Mouse (Mus musculus): ENCODE measurements around the gene Nr4a2. TPM values are rescaled to one million over a fixed set of nuclear protein-coding genes. Genes with fewer than 3 reads are reported as not detected.
A peak's percentile ranks its signal among the peaks of the same experiment; 100 is the strongest.

Gene Nr4a2
- polyA plus RNA-seq, 1 experiment from 2014 or later, result 0.99 TPM

DNA sequence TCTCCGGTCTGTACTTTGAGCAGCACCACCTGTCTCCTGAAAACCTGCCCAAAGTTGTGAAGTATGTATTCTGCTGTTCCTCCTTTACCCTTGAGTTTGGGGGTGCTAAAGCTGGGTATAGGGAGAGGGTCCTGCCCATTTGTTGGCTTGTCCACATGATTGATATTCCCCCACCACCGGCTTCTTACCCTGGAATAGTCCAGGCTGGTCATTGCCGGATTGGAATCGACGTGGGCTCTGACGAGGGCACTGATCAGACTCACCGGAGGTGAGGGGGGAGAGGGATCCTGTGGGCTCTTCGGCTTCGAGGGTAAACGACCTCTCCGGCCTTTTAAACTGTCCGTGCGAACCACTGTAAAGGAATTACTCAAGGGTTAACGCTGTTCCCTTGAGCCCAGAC lies 13.9 kb downstream of the Nr4a2 start:
- H3K4me3 ChIP-seq, result no peak overlapping the region
- ATAC-seq, result no peak
- H3K4me1 ChIP-seq, result peaks cover 11% of the 10 kb centered on the region
- 6% methylated on average over 14 of the region's 14 CpGs for WGBS (ENCODE audit: insufficient replicate concordance)
- H3K9me3 ChIP-seq (replicated peaks), result no peaks in the 10 kb centered on the region
- no peaks in the 10 kb centered on the region for H3K36me3 ChIP-seq
- H3K4me2 ChIP-seq, result no peak overlapping the region
- H3K27ac ChIP-seq, result no peak overlapping the region
- no peak overlapping the region for H3K9ac ChIP-seq
- H3K27me3 ChIP-seq (replicated peaks), result peaks cover 90% of the 10 kb centered on the region

DNA sequence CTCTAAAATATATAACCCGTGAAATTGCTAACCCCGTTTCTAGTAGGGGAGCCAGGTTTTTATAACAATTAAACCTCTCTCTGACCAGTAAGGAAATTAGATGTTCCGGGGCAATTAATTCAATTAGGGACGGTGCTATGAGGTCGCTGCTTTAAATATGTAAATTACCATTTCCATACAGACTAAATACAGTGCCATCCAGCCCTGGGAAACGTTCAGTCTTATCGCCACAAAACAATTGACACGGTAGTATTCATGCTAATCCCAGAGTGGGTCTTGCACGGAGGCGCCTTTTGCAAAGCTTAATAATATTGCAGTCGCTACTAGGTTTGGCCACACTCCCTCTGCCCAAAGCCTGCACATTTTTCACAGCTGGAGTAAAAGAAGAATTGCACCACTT lies 14.5 kb downstream of the Nr4a2 start:
- Histone ChIP-seq H3K9me3 (replicated peaks) (no peaks in the 10 kb centered on the region), H3K9ac (no peak overlapping the region), H3K4me3 (no peak overlapping the region), H3K27me3 (replicated peaks) (peaks cover 90% of the 10 kb centered on the region), H3K36me3 (no peaks in the 10 kb centered on the region), H3K27ac (no peak overlapping the region), H3K4me1 (peaks cover 7% of the 10 kb centered on the region), H3K4me2 (no peak overlapping the region)
- no peak for ATAC-seq
- WGBS (ENCODE audit: insufficient replicate concordance), result 6% methylated on average over 11 of the region's 11 CpGs

DNA sequence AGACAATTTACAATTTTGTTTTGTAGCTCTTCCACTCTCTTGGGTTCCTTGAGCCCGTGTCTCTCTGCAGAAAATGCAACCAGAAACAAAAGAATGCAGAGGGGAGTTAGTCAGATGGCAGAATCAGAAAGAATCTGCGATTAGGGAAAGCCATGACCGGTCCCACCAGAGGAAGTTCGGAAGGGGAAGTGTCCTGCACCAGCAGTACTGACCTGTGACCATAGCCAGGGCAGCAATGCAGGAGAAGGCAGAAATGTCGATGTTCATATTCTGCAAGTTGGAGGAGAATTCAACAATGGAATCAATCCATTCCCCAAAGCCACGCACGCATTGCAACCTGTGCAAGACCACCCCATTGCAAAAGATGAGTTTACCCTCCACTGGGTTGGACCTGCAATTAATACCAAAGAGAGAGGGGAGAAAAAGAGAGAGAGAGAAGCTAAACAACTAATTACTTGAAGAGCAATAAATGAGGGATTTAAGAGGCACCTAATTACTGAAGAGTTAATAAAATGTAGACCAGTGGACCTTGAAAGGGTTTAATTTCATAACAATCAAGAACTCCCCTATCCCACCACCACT lies 15.4 kb downstream of the Nr4a2 start:
- peaks cover 90% of the 10 kb centered on the region for H3K27me3 ChIP-seq (replicated peaks)
- H3K36me3 ChIP-seq, result no peaks in the 10 kb centered on the region
- H3K4me2 ChIP-seq, result no peak overlapping the region
- no peak overlapping the region for H3K27ac ChIP-seq
- H3K9me3 ChIP-seq (replicated peaks), result no peaks in the 10 kb centered on the region
- H3K9ac ChIP-seq, result no peak overlapping the region
- ATAC-seq, result no peak
- H3K4me3 ChIP-seq, result no peak overlapping the region
- WGBS (ENCODE audit: insufficient replicate concordance), result 12% methylated on average over 7 of the region's 7 CpGs
- no peaks in the 10 kb centered on the region for H3K4me1 ChIP-seq

- no peak overlapping the region for H3K27ac ChIP-seq
- H3K4me1 ChIP-seq, result peaks cover 9% of the 10 kb centered on the region; the same call in 1 of the 2 replicates
- peaks cover 90% of the 10 kb centered on the region for H3K27me3 ChIP-seq (replicated peaks)
- ATAC-seq, result no peak
- H3K9me3 ChIP-seq (replicated peaks), result no peaks in the 10 kb centered on the region
- no peaks in the 10 kb centered on the region for H3K36me3 ChIP-seq
- H3K9ac ChIP-seq, result no peak overlapping the region
- H3K4me3 ChIP-seq, result no peak overlapping the region
- WGBS (ENCODE audit: insufficient replicate concordance), result 13% methylated on average over 7 of the region's 7 CpGs
- H3K4me2 ChIP-seq, result no peak overlapping the region
Observed at GRCm38 (mm10) chr2:57105401-57105800, 18.4 kb downstream of the Nr4a2 start.

DNA sequence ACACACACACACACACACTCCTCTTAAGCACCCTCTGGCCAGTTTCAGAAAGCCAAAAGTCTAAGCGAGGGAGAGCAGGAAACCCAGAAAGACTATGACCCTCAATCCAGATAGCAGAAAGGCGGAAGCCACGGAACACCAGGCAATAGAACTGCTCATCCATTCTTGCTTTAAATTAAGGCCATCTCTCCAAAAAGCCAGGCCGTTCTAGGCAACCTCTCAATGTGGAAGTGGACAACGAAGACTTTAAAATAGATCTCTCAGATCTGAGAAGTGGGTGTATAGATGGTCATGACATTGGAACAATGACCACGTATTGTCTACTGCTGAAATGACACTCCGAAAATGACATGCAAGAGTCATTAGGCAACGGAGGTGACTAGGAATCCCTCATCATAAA lies 19.1 kb downstream of the Nr4a2 start:
- Histone ChIP-seq H3K4me2 (no peak overlapping the region), H3K27me3 (replicated peaks) (peaks cover 89% of the 10 kb centered on the region), H3K9ac (no peak overlapping the region), H3K4me3 (no peak overlapping the region), H3K4me1 (peaks cover 9% of the 10 kb centered on the region; the same call in 1 of the 2 replicates), H3K27ac (no peak overlapping the region), H3K36me3 (no peaks in the 10 kb centered on the region), H3K9me3 (replicated peaks) (no peaks in the 10 kb centered on the region)
- ATAC-seq, result no peak
- WGBS (ENCODE audit: insufficient replicate concordance), result 4% methylated on average over 8 of the region's 8 CpGs

GRCm38 (mm10) chr2:57103845-57104660 lies 19.8 kb downstream of the Nr4a2 start:
- Histone ChIP-seq H3K9ac (no peak overlapping the region), H3K4me3 (no peak overlapping the region), H3K9me3 (replicated peaks) (no peaks in the 10 kb centered on the region), H3K36me3 (no peaks in the 10 kb centered on the region), H3K4me1 (peaks cover 9% of the 10 kb centered on the region; the same call in 1 of the 2 replicates), H3K4me2 (no peak overlapping the region), H3K27me3 (replicated peaks) (peaks cover 88% of the 10 kb centered on the region), H3K27ac (no peak overlapping the region)
- WGBS (ENCODE audit: insufficient replicate concordance), result 3% methylated on average over 26 of the region's 26 CpGs
- no peak for ATAC-seq

DNA sequence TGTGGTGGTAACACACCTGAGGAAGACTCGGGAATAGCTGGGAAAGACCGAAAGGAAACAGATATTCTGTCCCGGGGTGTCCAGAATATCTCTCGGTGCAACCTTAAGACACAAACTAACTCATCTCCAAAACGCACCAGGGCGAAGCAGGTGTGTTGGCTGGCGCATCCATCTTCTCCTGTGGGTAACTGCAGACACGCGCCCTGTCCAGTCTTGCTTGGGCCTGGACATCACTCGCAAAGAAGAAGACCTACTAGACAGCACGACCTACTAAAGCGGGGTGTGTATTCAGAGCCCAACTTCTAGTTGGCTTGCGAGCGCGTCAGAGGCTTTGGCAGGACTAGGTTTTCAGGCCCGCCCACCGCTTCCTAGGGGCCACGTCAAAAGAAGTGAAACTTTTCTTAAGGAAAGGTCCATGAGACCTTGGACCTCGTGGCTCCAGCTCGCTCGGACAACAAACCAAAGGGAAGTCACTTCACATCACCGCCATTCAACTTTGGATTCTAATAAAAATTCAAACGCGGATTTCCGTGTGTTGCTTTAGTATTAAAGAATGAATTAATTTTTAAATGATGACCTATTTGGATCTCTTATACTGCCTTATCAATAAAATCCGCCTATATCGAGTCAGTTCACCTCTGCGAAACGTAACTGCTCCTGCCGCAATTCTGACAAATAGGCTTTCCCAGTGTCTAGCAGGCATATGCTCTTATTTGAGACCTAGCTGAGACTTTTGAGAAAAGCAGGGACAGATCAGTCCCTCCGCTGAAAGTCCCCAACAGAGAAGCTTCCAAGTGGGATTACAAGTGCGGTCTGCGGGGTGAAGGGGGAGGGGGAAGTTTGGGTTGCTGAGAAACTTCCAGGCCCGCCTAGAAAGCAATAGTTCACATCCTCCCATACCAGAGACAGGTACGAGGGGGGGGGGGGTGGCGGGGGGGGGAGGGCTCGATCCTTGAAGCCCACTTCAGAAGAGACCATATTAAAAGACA lies 20.7 kb downstream of the Nr4a2 start:
- Histone ChIP-seq H3K27ac (no peak overlapping the region), H3K27me3 (replicated peaks) (peaks cover 86% of the 10 kb centered on the region), H3K9me3 (replicated peaks) (no peaks in the 10 kb centered on the region), H3K36me3 (no peaks in the 10 kb centered on the region), H3K9ac (no peak overlapping the region), H3K4me1 (peaks cover 9% of the 10 kb centered on the region; the same call in 1 of the 2 replicates), H3K4me3 (peak overlapping the region; percentile 27), H3K4me2 (peak overlapping the region; percentile 53)
- WGBS (ENCODE audit: insufficient replicate concordance), result 2% methylated on average over 35 of the region's 37 CpGs
- ATAC-seq, result 0 out of 2 replicates have a peak, but pooled peaks have one; percentile 15

DNA sequence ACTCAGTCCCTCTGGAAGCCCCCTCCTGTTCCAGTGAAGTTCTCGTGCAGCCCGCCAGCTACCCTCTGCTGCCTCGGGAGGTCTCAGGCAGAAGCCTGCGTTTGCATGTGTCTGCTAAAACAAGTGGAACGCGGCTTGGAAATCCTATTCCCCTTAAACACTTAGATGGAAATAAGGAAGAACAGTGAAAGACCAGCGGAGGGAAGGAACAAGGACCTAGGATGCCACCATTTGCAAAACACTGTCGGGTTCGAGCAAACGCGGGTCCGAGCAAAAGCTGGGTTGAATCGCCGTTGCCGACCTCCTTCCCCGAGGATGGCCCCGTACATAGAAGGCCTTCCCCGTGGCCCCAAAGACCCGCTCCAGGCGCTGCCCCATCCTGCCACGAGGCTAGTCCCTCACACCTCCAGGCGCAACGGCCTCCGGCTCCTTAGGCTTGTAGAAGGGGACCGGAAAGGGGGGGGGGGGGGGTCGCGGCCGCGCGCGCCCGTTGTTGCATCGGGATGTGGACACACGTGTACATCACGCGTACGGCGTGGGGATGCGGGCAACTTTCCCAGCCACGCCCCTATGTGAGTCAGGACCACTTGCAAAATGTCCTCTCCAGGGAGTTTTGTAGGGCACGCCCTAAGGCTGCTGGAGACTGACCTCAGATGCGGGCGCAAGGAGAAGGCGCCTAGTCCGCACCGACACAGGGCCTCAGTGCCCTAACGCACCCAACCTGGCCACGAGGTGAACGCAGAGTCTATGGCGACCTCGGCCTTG lies 21.5 kb downstream of the Nr4a2 start:
- H3K9ac ChIP-seq, result no peak overlapping the region
- peaks cover 85% of the 10 kb centered on the region for H3K27me3 ChIP-seq (replicated peaks)
- WGBS (ENCODE audit: insufficient replicate concordance), result 3% methylated on average over 51 of the region's 51 CpGs
- ATAC-seq, result 0 out of 2 replicates have a peak, but pooled peaks have one; percentile 32
- H3K4me2 ChIP-seq, result peak overlapping the region; percentile 53
- peak overlapping the region; percentile 27 for H3K4me3 ChIP-seq
- H3K36me3 ChIP-seq, result no peaks in the 10 kb centered on the region
- H3K9me3 ChIP-seq (replicated peaks), result no peaks in the 10 kb centered on the region
- peaks cover 9% of the 10 kb centered on the region; the same call in 1 of the 2 replicates for H3K4me1 ChIP-seq
- no peak overlapping the region for H3K27ac ChIP-seq

DNA sequence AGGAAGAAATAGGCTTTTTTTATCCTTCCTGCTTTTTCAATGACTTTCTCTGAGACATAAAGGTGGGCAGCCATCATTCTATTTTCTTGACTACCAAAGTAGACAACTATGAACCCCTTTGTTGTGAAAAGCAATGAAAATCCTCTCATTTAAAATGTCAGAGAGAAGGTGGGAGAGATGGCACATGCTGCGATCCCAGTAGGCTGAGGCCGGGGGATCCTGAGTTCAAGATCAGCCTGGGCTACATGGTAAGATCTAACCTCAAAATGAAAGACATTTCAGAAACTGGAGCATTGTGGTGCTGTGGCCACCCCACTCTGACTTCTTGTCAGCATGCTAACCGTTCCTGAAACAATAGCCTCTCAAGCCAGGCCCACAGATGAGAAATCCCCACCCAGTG lies 23.6 kb downstream of the Nr4a2 start:
- H3K27me3 ChIP-seq (replicated peaks), result peaks cover 77% of the 10 kb centered on the region
- no peaks in the 10 kb centered on the region for H3K36me3 ChIP-seq
- H3K27ac ChIP-seq, result no peak overlapping the region
- H3K9ac ChIP-seq, result no peak overlapping the region
- 58% methylated on average over 3 of the region's 3 CpGs for WGBS (ENCODE audit: insufficient replicate concordance)
- no peak overlapping the region for H3K4me3 ChIP-seq
- no peak overlapping the region for H3K4me2 ChIP-seq
- no peak for ATAC-seq
- peaks cover 9% of the 10 kb centered on the region; the same call in 1 of the 2 replicates for H3K4me1 ChIP-seq
- no peaks in the 10 kb centered on the region for H3K9me3 ChIP-seq (replicated peaks)

DNA sequence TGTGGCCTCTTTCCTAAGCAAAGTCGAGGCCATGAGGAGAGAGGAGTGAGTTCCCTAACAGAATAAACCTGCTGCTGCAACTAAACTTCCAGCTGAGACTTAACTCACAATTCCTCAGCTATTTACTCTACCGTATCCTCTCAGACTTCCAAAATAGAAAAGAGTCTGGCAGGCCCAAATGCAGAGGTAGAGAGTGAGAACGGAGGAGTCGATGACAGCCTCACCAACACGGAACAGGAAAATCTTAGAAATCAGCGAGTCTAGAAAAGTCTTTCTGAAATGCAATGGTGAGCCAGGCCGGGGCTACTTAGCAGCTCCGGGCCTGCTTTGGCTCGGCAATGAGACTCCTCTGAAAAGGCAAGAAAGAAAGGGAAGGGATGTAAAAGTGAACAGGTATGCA lies 51.4 kb downstream of the Nr4a2 start:
- Histone ChIP-seq H3K4me3 (no peak overlapping the region), H3K36me3 (no peaks in the 10 kb centered on the region), H3K27ac (no peak overlapping the region), H3K9ac (no peak overlapping the region), H3K27me3 (replicated peaks) (no peaks in the 10 kb centered on the region), H3K4me1 (no peaks in the 10 kb centered on the region), H3K4me2 (no peak overlapping the region), H3K9me3 (replicated peaks) (no peaks in the 10 kb centered on the region)
- WGBS (ENCODE audit: insufficient replicate concordance), result 63% methylated on average over 9 of the region's 9 CpGs
- no peak for ATAC-seq

GRCm38 (mm10) chr2:57063480-57063879 lies 60.3 kb downstream of the Nr4a2 start:
- Histone ChIP-seq H3K4me3 (no peak overlapping the region), H3K36me3 (no peaks in the 10 kb centered on the region), H3K4me1 (no peaks in the 10 kb centered on the region), H3K27ac (no peak overlapping the region), H3K4me2 (no peak overlapping the region), H3K9me3 (replicated peaks) (no peaks in the 10 kb centered on the region), H3K9ac (no peak overlapping the region), H3K27me3 (replicated peaks) (no peaks in the 10 kb centered on the region)
- 42% methylated on average over 1 of the region's 1 CpGs for WGBS (ENCODE audit: insufficient replicate concordance)
- ATAC-seq, result no peak

Data from liver, embryonic 12.5 days (tissue).